Mouse (Mus musculus): ENCODE measurements around the gene Cmtm3. TPM values are rescaled to one million over a fixed set of nuclear protein-coding genes. Genes with fewer than 3 reads are reported as not detected.
A peak's percentile ranks its signal among the peaks of the same experiment; 100 is the strongest.

Gene Cmtm3
- total RNA-seq, 1 experiment from 2014 or later, result 85.9 TPM

DNA sequence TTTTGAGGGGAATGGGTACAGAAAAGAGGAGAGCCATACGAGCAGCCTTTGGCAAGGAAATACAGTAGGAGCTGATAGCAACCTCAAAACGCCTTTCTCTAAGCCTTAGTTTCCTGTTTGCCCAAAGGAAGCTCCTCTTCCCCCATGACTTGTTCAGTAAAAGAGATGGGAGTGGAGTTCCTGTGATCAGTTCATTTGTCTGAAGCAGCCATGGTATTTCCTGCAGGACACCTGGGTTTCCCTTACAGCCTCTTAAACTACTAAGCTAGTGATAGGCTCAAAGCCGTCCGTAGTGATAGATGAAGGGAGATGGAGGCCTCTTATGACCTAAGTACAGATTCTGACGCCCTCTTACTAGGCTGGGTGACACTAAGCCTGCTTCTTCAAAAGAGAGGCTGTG is 3.2 kb downstream of the Cmtm3 start:
- DNase-seq, result no peak

DNA sequence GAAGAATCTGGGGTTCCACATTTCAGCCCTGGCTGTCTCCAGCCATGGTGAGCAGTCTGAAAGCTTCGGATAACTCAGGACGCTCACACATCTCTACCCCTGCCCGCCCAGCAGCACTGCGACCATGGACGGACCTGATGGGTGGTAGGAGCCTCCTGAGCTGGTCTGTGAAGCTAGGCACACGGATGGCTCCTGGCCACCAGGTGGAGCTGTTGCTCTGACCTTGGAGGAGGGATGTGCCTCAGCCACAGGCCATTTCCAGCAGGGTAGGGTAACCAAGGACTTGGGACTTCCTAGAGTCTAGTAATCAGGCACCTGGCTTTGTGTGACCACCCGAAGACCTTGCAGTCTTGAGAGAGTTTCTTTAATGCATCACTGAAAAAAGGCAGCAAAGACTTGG is 4.7 kb downstream of the Cmtm3 start:
- peak; percentile 90 for DNase-seq

DNA sequence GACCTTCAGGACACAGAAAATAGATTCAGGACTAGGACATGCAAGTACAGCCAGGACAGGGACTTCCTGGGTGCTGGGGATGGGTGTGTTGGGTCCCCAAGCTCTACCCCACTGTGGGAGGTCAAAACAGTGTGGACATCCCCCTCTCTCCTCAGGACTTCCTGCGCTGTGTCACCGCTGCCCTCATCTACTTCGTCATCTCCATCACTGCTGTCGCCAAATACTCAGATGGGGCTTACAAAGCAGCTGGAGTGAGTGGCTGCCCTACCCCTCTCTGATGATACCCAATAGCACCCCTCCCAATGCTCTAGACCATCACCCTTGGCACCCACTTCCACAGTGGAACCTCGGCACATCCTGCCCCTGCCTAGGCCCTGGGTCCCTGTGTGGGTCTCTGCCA is 5.4 kb downstream of the Cmtm3 start:
- DNase-seq, result no peak

DNA sequence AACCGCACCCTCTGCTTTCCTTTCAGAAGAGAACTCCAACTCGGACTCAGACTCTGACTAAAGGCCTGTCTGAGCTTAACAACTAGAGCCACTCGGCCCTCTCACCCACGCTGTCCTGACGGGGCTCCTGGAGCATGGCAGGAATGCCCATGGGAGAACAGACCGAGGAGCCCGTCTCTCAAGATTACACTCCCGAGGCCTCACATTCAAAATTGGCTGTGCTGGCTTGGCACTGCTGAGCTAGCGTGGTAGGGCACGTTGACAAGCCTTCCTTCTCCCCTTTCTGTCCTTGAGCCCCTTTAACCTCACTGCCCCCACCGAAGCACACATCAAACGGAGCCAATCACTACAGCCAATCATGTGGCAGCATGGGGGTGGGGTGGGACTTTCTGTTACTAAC is 7.5 kb downstream of the Cmtm3 start:
- DNase-seq, result peak; percentile 25

DNA sequence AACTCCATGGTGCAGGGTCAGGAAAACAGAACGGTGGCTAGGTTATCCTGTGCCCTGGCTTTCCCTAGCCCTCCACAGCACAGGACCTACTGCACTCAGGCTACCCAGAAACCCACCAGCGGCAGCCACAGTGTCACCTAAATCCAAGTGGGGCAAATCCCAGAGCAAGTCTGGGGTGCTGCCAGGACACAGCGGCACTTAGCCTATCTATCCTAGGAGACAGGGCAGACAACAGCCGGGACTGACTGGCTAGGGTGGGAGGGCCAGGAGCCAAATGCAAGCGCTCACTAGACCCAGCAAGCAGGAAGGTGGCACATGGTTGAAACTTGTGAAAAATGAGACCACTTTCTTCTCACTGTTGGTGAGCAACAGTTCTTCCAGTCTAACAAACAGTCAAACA is 9.8 kb downstream of the Cmtm3 start:
- no peak for DNase-seq

DNA sequence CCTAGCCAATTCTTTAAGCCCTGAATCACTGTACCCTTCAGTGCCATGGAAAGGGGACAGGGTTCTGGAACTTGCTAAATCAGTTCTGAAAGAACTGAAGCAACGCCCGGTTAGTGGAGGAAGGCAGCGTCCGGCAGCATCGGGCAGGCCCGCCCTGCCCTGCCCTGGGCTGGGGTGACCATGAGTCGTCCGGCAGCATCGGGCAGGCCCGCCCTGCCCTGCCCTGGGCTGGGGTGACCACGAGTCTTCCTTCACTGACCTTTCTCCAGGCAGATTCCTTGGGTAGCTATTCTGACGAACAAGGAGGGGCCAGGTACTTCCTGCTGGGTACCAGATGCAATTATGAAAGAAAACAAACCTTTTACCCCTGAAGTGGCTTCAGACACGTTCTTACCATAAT is 10.8 kb downstream of the Cmtm3 start:
- DNase-seq, result no peak

DNA sequence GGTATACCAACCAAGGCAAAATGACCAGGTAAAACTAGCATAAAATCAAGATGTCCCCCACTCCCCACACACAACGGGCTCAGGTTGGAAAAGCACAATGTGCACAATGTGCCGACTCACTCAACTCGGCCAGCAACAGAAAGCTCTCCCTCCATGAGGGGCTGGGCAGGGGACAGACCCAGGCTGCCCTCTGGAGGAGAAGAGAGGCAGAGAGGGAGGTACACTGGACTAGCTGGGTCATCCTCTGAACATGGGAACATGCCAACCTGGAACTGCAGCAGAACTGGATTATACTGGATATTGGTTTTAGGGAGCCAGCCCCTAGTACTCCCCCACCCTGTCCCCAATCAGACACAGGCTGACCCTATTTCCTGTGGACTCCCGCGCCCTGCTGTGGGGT is 14.0 kb downstream of the Cmtm3 start:
- DNase-seq, result no peak

DNA sequence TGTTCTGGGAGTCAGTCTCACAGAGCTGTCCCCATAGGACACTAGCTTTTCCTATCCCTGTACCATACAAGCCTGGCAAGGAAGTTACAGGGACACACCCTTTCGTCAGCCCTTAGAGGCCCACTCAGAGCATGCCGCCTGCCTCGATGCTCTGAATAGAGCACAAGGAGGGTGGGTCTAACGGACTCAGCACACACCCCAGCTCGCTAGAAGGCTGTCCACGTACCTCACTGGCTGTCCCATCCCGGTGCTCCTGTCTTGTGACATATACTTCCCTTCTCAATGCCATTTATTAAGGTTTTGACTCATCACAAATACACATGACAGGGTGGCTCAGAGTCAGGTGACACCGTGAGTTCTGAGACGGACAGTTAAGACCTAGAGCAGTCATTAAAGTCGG is 15.3 kb downstream of the Cmtm3 start:
- no peak for DNase-seq

DNA sequence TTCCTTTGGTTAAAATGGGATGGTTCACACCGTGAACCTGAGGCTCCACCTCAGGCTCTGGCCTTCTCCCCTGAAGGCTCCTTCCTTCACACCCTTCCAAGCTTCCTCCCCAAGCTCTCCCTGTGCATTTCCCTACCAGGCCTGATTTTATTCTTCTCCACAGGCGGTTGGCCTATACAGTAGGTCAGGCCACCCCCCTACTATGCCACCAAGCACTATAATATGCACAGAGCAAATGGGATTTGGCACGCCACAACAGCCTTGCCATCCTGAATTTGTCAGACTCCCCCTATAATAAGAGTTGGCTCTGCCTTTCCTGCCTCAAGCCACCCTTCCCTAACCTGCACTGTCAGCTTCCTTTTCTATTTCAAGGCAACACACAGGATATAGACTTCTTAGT is 19.4 kb downstream of the Cmtm3 start:
- no peak for DNase-seq

DNA sequence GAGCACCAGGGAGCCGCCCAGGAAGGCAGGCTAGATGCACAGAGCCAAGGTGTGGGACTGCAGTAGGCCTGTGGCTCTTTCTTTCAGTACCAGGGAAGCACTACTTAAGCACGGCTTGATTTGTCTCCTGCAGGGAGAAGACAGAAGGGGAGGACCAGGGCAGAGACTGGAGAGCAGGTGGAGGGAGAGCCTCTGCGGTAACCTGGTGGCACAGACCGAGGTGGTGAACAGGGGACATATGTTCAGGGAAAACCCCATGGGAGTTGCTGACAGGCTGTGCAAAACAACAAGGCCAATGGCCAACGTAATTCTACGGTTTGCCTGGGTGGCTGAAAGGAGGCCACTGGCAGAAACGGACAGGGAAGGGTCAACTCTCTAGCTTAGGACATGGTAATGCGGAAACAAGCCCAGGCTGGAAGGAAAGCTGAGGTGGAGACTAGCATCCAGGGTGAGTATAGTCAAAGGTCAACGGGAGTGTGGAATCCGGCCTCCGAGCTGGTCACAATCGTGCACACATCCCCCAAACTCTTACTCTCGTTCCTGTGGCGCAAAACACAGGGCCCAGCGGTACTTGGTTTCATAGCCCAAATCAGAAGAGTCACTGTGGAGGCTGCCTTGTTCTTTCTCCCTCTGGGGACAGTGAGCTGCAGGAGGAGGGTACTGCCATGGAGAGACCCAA is 20.7 kb downstream of the Cmtm3 start:
- no peak for DNase-seq

DNA sequence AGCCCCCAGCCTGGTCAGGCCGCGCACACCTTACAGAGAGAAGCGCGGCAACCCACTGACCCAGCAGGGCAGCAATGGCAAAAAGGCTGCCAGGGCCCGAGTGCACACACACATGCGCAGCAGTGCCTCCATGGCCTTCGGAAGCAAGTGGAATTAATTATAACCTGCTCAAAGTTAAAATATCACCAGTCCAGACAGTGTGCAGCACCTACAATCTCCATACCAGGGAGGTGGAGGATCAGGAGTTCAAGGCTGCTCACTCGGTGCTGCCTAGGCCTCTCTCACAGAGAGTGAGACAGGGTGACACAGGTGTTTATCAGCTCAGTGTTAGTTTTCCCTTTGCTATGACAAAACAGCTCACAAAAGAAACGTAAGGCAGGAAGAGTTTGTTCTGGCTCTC is 26.5 kb downstream of the Cmtm3 start:
- no peak for DNase-seq

DNA sequence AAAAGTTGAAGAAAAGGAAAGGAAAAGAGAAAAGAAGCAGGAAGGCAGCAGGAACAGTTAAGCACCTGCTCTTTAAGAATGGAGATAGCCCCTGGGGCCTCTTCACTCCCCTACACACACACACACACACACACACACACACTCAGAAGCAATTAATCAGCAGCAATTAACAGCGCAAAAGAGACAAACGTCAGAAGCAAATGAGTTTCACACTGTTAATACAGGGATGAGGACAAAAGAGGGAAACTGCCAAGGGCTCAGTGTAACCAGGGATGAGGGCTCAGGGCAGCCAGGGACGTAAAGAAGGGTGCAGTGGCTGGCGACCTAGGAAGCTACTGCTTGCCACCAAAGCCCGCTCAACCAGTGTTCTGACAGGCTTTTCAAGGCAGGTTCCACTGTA is 28.2 kb downstream of the Cmtm3 start:
- DNase-seq, result no peak

DNA sequence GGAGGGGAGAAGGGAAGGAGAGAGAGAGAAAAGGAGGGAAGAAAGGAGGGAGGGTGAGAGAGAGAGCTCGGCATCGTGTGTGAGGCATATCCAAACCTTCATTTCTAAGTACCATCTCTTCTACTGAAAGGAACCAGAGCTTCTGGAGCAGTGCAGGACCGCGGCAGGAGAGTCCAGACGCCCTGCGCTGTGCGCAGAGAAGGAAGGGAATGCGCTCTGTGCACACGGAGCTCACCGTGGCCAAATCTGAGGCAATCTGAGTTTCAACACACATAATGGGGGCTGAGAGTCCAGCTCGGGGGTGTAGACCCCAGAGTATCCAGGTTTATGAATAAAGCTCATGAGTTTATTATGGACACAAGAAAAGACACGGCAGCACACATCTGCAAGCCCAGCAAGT is 30.4 kb downstream of the Cmtm3 start:
- no peak for DNase-seq

DNA sequence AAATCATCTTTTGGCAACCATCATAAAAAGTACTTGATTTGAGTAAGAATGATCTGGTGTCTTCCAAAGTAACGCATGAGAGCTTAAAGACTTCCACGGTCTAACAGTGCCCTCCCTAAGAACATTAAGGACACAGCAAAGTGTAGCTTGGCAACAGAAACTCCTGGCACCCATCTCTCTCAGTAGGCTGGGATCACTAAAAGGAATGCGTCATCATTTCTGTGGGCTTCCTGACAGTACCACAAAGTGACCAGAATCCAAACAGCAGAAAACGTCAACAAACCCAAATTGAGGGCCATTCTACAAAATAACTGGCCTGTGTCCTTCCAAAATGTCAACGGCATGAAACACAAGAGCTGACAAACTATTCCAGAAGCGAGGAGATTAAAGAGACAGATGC is 30.9 kb downstream of the Cmtm3 start:
- no peak for DNase-seq

DNA sequence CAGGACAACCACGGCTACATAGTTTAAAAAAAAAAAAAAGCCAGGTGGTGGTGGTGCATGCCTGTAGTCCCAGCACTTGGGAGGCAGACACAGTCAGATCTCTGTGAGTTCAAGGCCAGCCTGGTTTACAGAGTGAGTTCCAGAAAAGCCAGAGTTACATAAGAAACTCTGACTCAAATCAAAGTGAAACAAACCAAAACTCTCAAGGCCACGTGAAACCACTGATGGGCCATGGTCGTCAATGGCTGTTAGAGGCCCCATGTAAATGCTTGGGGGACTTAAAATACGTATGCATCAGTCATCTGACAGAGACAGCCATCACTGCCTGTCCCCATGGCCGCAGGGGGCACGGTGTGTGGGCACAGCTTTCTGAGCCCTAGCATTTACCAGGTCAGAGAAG is 31.9 kb downstream of the Cmtm3 start:
- DNase-seq, result no peak

DNA sequence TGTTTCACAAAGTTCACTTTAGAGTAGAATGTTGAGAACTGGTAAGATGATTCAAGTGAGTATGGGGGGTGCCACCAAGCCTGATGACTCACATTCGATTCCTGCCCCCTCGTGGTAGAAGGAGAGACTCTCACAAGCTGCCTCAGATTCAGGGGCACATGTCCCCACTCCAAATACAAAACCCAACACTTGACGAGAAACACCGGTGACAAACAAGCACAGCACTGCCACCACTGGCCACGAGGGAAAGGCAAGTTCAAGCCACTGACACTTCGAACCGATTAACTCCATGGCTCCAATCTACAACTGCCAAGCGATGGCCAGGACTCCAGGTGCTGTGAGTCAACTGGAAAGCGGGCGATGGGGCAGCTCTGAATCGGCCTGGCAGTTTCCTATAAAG is 34.6 kb downstream of the Cmtm3 start:
- no peak for DNase-seq

DNA sequence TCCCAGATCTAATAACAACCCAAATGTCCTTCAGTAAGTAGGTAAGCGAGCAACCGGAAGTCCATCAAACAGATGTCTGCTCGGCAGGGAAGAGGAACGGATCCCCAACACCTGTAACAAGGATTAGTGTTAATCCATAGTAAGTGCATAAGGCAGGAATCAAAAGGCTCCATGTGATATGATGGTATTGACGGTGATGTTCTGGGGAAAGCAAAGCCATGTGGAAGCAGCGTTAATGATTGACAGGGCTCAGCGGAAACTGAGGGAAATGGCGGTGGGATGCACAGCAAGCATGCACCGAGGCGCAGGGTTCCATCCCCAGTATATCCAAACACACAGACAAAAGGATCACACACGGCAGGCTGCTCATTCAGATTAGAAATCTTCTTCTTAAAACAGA is 35.1 kb downstream of the Cmtm3 start:
- no peak for DNase-seq

DNA sequence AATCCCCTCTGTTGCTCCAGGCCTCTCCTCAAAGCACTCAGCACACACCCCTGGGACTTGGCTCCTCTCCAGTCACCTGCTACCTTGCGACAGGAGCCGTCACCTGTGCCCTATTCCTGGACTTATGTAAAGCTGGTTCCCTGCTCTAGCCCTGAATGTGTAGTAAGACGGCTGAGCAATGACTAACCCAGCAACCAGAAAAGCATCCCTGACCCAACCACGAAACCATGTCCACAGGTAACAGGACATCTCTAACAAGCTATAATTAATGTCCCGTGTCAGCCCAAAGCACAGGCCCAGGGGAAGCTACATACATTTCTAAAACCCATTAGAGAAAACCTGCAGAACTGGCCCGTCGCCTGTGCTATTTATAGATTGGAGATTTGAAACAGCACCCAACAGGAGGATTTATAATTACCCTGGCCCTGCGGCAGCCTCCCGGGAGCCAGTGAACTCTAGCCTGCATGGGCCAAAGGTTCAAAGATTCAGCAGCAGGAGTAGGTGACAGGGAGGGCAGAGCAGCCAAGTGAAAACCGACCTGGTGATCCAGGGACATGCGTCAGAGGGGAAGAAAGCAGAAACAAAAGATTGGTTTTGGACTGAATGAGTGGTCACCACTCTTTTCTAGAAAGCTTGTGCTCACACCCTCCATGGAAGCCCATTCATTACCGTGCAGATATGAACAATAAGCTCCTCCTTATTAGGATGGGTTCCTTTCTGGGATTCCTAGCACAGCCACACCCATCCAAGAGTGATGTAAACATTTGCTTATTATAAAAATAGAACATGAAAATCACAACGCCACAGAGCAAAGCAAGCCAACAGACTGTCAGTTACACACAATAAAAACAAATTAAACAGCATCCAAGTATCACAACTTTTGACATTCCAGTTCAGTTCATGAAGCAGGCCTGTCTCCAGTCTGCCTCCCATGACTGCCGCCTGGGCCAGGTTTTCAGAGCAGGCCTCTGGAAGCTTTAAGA is 35.9 kb downstream of the Cmtm3 start:
- no peak for DNase-seq

DNA sequence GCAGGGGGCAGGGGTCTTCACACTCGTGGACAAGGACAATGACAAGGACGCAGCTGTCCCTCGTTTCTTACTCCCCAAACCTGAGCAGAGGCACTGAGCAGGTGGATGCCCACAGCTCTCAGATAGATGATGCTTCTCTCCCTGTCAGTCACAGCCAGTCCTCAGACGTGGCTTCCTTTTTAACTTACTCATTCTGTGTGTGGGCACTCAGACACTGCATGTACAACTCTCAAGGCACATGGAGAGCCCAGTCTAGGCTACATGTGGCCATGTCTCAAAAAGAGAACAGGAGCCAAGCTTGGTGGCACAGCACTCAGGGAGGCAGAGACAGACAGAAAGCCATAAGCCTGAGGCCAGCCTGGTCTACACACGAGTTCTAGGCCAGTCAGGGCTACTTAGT is 36.7 kb downstream of the Cmtm3 start:
- DNase-seq, result no peak

DNA sequence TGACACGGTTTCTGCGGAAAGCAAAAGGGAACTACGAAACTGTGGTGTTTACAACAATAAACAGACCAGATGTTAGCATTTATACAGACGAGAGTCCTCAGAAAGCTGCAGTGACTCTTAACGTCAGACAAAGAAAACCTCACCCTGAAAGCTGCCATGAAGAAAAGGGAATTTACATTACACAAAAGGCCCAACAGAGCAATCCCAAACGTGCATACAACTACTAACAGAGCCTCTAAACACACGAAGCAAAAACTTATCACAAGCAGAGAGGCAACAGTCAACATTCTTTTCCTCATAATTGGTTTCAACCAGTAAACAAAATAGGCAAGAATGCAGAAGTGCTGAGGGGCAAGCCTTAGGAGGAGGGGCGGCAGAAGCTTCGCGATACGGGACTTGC is 37.5 kb downstream of the Cmtm3 start:
- DNase-seq, result no peak

DNA sequence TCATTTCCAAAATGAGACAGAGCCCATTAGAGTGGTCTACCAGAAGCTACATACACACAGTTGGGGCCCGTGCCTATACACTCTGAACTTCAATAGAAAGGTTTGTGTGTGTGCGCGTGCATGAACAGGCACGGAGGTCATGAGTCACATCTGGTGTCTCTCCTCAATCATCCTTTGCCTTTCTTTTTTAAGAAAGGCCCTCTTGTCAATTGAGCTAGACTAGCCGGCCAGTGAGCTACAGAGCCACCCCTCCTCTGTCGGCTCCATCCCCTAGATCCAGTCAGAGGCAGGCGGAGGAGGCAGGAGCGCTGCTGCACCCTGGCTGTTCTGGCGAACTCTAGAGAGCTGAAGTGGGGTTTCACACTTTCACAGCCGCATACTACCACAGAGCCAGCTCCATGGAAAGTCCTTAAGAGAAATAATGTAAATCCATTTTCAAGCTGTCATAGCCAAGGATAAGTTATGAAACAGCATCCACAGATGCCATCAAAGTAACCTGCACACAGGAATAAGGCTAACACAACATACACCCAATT is 40.2 kb downstream of the Cmtm3 start:
- DNase-seq, result no peak

DNA sequence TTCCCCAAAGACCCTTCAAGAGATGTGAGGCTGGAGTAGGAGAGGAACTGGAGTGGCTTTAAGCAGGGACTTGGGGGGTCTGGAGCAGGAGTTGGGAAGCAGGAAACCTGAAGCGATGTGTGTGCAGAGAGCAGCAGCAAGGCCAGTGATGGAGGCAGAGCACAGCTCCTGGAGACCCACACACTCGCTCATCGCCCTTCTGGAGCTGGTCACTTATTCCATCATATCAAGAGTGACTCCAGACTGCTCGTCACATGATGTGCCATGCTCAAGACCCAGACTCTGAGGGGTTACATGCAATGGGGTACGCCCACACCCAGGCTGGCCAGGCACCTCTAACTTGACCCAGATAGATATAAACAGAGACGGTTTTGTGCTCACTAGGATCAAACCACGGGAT is 41.1 kb downstream of the Cmtm3 start:
- no peak for DNase-seq

DNA sequence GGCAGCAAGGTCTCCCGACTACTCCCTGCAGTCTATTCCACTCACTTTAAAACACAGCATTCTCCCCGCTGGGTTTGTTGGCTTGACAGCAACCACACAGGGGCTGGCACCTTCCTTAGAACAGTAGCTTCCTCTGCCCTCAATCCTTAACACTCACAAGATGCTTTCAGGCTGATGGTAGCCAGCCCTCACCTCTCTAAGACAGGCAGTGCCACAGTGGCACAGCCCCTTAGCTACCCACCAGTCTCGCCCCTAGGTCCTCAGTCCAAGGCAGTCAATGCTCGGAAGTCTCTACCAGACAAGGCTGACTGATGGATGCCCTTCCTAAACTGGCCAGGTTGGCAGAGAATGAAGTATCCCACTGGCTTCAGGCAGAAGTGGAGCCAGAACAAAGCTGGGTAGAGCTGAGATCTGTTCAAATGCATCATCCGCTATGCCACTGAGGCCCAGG is 41.8 kb downstream of the Cmtm3 start:
- no peak for DNase-seq

DNA sequence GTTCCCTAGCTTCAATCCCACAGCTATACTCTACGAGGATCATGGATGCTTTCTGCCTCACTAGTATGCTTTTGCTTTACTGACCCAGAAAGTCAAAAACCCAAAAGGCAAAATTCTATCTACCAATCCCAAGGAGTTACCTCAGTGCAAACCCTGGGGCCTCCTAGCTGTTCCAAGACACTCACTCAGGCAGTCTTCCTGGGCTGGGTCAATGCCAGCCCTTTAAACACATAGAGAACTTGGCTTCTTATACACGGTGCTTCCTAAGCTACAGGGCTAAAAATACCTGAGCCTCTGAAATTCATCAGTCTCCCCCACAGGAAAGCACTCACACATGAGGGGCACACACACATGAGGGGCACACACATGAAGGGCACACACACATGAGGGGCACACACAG is 44.1 kb downstream of the Cmtm3 start:
- DNase-seq, result no peak

Measured in adrenal gland, postnatal 25 days (tissue).